Mouse (Mus musculus) lung, postnatal 14 days (tissue): ENCODE measurements at regions not wholly inside any gene's neighbourhood (a gene's known extent, or its start where the extent isn't known, plus 50 kb on each side); places are given as distances from the start of the nearest gene placed in this dataset.

Source experiments
- DNase-seq: peaks from one replicate; pipeline ENCODE4 v3.0.0; 2021

DNA sequence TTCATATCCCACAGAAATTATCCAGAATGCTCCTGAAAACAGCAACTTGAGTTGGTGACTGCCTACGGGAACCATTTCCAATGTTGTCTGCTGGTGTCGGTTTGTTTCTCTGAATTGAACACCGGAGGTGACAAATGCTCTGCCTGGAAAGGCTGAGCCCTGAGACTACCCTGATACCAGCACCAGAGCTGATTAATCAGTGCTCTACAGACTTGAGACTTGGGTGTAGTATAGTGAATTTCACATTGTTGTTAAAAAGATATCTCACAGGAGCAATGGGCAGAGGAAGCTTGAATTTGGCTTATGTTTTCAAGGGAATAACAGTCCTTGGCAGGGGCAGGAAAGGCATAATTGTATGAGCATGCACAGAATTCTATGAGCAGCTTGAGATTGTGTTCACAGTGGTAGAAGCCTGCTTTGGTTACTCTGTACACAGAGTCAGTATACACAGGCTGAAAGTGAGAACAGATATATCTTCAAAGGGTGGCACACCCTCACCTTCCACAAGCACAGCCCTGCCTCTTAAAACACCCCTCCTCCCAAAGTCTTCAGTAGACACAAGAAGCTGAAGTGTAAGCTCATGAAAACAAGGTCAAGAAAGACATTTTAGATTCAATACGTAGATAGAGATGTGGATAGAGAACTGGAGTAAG, 447.1 kb downstream of the Meis1 start:
- DNase-seq, result no peak

DNA sequence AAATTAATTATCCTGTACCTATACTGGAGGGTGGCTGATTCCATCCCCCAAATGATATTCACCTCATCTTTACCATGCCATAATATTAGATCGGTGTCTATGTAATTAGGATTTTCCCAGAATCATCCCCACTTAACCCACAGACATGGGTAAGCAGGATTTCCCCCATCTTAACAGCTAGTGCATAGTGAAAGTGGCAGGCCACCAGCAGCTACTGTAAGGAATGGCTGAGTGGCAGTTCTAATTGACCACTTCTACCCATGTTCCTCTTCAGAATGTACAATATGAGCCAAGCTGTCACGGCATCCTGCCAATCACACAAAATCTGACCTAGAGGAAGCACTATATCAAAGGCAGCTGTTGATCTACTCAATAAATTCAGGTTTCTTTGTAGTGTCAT, 455.8 kb downstream of the Meis1 start:
- no peak for DNase-seq

DNA sequence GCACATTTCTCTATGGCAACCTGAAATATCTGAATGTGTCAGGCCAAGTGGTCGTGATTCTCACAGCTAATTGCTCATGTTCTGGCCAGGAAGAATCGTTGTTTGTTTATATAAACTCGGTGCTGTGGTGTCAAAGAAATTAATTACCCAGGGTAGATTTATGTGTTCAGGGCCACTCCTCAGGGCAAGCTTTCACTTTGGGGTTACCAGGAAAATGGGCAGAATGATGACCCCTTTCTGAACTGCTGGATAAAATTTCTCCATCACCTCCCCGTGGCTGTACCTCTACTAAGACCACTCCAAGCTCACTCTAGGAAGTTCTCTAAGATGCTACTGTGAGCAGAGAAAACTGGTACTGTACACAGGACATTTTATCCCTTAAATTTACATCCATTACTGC, 460.1 kb downstream of the Meis1 start:
- no peak for DNase-seq

DNA sequence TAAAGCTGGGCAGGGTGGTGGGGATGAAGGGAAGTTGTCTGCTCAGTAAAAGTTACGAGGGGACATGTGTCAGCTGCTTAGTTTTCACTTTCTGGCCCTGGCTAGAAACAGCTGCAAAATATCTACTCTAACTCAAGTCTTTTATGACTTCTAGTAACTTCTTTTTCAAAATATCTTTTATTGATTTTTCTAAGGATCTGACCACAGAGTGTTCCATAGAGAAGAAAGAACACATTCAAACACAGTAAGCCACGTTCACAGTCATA, 483.3 kb downstream of the Meis1 start:
- no peak for DNase-seq

DNA sequence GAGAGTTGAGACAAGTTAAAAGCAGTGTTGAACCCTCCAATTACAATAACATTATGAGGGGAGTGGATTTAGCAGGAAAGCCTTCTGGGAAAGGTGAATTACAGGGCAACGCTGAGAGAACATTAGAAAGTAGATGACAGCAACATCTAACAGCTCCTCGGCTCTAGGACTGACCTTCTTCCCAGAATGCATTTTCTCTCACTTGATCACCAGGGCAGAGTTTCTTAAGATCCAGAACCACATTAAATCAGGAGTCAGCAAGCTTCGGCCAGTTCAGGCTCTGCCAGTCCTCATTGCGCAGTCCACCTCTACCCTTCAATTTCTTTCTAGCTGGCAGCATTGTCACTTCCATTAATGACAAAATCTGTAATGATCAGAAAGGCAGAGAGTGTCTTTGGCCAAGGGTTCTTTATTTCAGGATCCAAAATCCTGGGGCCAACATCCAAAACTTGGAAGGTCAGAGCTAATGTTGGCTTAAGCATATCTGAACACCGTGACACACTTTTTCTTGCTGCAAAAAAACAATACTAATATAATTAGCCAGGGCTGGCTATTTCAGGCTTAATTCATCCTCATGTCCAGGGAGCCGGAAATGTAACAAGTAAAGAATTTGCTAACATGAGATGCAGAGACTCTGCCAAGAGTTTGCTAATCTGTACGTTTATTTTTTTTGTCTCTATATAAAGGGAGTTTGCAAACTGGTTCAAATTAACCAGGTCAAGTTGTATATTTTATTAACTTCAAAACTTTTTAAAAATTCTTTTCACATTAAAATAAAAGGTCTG, 483.8 kb downstream of the Meis1 start:
- DNase-seq, result peak; percentile 3

DNA sequence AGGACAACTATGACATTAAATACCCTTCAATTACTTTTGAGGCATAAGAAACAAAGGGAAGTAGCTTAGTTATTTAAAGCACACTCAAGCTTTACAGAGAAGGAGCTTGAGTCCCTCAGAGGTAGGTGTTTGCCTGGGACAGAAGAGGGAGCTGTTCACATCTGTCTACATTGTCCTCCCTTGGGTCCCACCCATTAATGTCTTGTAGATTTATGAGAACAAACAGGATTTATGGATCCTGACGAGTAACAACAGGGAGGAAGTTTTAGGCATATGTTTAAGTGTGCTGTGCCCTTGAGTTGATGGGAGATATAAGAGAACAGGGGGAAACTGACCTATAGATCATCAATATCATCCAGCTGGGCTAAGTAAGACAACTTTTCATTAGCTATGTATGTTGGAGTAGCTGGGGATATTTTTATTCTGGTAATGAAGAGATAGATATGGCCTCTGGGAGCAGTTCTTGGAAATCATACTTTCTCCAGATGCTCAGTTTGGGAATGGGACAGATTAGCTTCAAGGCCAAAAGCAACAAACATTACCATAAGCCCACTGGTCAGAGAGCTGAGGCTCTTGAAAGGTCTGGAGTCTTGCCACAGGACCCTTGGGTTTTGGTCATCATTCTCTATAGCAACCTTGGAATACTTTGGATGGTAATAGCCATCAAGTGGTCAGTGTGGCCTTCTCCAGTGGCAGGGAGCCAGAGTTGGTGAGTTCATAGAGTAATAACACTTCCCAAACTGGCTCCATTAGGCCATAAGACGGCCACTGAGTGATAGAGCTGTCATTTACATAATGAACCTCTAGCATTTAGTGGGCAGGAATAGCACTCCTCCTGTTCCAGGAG, 487.3 kb downstream of the Meis1 start:
- no peak for DNase-seq

DNA sequence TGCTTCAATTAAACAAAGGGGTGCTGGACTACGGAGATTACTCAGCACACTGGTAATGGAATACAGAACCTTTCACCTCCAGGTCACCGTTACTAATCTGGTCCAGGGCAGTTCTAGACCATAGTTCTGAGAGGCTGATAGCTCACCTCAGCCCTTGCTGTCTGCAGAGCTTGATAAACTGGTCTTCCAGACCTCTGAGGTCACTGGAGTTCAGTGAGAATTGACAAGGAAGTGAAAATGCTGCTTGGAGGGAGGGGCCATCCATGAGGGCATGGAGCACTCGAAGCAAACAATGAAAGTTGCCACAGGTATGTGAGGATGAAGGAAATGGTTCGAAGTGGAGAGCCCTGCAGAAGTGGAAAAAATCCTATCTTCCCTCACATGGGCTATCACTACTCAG, 490.2 kb downstream of the Meis1 start:
- DNase-seq, result no peak

DNA sequence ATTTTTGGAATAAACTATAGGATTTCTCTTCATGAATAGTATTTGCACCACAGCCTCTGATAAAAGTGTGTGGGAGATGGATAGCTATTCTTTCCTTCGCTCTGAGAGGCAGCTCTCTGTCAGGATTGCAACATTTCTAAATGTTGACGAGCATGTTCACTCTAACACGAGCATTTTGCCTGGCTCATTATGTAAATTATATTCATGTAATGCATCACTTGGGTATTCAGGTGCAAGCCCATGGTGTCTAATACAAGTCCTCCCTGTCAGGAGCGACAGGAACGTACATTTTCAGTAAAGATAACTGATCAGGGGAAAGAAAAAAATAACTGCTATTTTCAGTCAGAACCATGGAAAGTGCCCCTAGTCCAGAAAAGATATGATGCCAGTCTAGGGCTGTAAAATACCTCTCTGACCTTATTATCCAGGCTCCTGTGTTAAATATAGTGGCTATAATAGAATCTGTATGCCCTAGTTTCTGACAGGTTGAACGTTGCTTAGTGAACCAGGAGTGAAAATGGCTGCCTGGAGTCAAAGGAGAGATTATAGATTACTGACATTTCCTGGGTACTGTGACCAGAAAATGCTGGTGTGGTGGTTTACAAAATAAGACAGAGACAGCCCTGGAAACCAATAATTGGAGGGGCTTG, 523.6 kb downstream of the Meis1 start:
- no peak for DNase-seq

DNA sequence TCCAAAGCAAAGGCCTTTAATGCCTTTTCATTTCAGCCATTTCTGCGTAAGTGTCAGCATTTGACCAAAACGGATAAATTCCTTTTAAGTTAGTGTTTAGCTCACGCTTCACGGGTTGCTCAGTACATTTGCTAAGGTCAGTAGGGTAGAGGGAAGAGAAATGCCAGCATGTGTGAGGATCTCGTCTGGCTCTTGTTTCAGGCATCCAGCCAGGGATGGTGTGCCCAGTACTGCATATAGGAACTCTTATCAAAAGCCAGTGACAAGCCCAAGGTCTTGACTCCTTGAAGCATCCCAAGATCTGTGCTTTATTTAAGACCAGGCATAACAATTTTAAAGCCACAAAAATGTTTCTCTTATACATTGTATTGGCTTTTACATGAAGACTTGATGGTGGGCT, 524.8 kb downstream of the Meis1 start:
- DNase-seq, result no peak

DNA sequence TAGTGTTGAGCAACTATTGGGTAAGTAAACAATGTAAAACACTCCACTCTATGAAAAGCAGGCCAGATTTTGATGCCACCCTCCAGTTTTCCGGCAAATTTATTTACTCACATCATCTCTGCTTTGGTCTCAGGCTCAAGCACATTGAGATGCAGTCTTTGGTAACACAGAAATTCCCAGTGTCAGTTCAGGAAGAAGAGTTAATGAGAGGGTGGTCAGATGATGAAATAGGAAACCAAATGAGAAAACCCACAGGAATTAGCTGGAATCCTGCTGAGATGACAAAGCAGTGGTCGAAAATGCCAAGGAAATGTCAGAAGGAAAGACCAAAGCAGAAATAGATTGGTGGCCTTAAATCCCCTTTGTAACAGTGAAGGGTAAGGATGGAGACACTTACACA, 525.7 kb downstream of the Meis1 start:
- DNase-seq, result no peak

DNA sequence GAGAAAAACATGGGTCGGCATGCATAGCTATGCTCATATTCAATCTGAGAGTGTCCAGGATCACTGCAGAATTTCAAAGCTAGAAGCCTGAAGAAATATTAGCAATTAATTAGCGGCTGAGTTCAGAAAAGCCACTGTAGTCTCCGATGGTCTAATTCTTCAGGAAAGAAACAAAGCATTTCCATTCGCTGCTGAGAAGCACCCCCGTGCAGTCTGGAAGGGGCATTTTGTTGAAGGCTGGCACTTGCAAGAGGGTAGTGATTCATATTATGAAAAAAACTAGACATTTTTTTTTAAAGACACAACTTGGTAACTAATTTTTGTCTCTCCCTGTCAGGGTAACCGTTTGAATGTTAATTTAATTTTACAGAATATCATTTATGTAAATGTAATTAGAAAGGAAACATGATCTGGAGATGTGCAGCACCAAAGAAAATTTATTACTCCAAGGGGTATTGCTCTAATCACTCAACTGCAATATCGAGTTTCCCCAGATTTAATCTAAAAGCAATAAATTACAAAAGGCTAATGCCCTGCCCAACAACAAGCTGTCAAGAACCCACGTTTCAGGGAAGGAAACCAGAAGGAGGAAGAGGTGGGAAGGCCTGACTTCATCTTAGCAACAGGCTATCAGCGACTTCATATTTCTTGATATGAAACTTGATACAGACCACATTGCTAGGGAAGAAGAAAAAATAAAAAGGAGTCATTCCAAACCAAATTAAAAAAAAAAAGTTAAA, 529.1 kb downstream of the Meis1 start:
- no peak for DNase-seq

DNA sequence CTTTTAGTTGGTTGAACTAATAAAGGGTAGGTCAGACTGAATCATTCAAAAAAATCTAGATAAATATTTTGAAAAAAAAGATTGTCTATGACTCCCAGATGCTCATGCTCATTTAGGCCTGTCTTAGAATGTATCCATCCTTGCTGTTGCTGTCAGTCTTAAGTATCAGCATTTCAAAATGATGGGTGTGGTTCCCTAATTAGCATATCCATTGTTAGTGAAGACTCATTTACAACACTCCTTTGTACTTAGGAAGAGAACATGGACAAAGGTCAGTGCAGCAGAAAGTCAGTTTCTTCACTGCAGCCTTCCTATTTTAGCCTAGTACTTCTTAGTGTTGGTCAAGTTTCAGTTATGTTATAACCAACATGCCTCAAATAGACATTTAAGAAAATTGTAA, 525.2 kb upstream of the Etaa1 start:
- DNase-seq, result no peak

DNA sequence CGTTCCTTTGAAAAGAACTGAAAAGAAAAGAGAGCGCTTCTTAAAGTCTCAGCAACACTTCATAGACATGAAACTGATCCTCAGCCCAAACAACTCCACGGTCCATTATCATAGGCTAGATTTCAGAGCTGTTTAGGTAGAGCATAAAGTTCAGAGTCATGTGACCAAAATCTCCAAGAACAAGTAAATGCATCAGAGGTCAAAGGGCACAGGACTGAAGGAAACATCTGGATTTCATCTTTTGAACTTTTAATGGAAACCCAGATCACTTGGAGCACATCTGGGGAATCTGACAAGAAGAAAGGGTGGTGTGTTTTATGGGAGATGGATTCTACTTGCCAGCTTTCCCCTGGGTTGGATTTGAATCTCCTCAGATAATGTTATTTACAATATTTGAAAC, 497.6 kb upstream of the Etaa1 start:
- DNase-seq, result no peak

DNA sequence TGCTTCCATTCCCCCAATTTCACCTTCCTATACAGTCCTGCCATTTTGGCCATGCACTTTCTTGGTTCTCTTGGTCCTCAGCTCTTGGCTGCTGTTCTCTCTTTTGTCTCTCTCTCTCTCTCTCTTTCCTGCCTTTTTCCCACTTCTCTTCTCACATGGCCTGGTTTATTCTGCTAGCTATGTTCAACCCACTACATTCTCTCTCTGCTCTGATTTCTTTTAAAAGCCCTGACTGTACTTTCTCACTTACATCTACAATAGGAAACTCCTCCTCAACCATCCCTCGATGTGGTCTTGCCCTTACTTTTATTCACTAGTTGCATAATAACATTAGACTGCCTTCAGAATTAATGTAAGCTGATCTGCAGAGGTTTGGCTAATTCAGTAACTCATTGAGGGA, 495.2 kb upstream of the Etaa1 start:
- no peak for DNase-seq

DNA sequence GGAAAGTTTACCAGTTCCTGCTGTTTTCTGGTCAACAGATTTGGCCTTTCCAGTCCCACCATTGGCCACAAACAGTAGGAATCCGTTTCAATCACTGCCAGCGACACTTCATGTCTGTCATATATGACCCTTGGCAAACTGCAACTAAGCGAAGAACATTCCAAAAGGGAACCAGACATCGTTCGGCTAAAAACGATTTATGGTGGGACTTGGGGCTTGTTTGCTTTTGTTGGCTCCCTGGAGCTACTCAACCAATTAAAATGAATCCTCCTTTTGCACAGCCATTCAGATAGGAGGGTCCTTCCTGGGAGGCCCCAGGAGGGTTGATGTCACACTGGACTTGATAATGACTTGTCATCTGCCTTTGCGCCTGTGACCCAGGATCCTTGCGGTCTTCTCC, 490.9 kb upstream of the Etaa1 start:
- peak; percentile 9 for DNase-seq

DNA sequence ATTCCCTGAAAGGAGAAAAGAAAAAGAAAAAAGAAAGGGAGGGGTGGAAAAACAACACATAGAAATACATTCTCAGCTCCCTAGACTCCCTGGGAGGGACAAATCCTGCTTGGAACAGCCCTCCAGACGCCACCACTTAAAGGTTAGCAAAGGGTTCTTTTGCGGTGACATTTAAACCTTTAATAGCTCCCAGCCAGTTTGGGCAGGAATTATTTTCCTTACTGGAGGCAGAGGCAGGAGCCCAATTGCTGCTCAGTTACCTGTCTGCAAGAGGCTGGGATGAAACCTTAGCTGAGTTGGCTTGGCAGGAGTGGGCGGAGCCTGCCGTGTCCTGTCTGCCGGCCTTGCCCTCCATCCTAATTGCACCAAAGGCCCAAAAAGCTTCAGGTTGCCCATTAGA, 490.4 kb upstream of the Etaa1 start:
- no peak for DNase-seq

DNA sequence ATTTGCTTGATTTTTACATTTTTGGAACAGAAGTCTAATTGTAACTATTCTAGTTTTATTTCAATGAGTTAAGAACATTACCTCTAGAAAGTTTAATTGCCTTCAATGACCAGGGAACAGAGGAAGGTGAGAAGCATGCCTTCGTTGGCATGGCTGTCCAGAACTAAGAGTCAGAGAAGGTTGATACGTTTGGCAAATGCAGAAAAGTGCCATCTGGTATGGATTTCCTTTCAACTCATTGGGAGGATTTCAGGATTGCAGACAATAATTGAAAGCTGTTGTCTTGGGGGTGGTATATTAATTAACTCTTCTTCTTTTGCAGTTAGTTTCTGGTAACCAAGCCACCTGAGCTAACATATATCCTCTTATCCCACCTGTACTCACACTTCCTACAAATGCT, 489.5 kb upstream of the Etaa1 start:
- no peak for DNase-seq

DNA sequence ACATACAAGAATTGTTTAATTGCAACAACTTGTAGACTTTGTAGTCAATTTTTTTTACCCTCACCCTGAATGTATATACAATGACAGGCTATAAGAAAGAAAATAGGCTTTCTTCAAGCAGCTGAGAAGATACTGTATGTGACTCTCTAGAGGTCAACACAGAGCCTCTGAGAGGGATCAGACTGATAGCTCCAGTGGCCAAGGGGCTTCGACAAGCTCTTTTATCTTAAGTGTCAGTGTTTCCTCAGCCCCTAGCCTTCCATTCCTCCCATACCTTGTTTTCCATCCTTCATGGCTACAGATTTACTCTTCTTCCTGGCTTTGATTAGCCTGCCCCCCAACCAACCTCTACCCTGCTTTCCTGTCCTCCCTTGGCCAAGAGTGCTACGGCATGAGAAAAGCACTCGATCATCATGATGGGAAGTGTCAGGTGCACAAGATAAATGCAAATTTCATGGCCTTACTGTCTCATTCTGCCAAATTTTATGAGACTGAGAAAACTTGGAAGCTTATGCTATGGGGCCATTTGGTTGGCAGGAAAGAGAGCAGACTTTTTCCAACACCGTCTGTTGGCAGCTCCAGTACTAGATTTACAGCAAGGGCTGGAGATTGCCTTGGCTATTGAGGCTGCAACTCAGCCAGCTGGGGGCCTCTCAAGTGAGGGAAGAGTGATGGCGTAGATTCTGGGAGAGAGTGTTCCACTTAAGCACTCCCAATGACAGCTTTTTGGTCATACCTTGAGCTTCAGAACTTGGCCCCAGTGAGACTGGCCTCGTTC, 484.3 kb upstream of the Etaa1 start:
- DNase-seq, result peak; percentile 2

DNA sequence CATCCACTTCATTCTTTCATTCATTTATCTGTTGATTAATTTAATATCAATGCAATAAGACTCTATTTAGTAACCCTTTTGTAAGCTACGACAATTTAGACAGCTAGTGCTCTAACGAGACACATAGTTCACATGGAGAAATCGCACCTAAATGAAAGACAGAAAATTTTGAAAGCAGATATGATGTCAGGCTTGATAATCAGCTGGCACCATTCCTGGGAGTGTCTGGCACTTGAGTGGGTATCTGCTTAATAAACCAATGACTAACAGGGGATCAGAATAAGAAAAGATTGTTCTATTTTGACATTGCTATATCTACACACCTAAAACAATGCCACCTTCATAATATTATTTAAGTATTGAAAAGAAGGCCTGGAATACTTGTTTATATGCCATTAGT, 467.4 kb upstream of the Etaa1 start:
- DNase-seq, result no peak

DNA sequence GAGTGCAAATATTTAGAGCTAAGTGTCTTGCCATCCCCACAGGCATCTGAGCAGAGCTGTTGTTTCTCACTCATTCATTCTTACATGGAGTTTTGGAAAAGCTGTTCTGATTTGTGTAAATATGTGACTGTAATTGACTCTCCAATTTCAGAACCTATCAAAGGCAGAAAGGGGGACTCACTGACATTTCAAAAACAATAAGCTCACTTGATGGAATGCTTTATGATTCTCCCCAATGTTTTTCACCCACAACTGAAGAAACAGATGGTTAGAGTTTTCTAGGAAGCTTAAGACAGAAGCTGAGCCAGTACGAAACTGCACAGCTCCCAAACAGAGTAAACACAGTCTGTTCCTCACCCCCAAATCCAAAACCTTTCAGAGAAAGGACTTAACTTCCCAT, 460.1 kb upstream of the Etaa1 start:
- DNase-seq, result no peak

DNA sequence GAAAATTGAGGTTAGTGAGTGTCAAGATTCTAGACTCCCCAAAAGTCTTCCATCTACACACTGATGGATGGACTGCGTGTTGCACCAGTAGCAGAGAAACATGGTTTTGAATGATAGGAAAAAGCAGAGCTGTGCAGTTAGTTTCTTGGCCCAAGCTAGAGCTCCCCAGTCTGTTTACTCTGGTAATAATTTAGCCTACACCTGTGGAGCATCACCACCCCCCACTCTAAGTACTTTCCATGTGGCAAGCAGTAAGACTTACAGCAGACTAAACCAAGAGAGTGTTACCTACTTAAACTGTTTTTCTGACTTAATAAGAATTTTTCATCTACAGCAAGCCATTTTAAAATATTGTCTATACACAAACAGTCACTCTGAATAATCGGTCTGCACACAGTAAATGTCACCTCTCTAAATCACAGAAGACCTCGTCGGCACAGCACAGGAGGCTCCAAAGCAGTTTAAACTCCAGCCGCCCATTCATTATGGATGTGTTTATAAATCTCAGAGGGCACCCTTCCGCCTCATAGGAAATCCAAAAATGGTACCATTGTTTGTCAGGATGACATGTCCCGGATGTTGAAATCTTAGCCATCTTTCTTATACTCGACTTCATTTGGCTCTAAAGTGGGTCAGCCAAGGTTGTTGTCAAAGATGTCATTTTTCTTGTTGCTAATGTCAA, 454.5 kb upstream of the Etaa1 start:
- DNase-seq, result peak; percentile 9

DNA sequence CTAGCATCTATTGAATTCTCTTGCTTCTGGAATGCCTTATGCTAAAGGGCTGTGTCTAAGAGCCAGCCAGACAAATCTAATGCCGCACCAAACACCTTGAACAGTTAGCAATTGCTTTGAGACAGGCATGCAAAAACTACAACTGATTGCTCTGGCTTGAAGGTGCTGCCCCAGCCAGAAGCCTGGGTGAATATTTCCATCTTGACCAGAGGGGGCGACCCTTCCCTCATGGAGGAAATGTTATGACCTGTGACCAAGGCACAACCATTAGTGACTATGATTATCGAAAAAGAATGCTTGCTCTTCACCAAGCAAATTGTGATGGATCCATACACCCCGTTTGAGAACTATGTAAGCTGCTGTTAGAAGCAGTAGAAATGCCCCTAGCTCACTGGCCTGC, 445.9 kb upstream of the Etaa1 start:
- DNase-seq, result no peak
